44 mouse cellular contexts compared by ENCODE assay signal in genomic region chr9:14721610-14722009, GRCm38 (mm10). TPM values are rescaled to one million over a fixed set of nuclear protein-coding genes. Genes with fewer than 3 reads are reported as not detected.
"Had no signal": no experiment of that assay in that cellular context is flagged by ENCODE, and none has a peak within 500 bp of the region (broad histone marks: within the 10 kb centered on the region; RNA-seq: fewer than 3 reads in every experiment).

No protein-coding gene starts in this region.

- H3K27me3 ChIP-seq: limb, embryonic 12.5 days; limb, embryonic 13.5 days; limb, embryonic 15.5 days; liver, embryonic 13.5 days; liver, embryonic 15.5 days; lung, embryonic 15.5 days; midbrain, embryonic 15.5 days; neural tube, embryonic 12.5 days had no signal

- H3K36me3 ChIP-seq: limb, embryonic 12.5 days; limb, embryonic 13.5 days; limb, embryonic 15.5 days; liver, embryonic 12.5 days; liver, embryonic 13.5 days; liver, embryonic 15.5 days; lung, embryonic 15.5 days; midbrain, embryonic 10.5 days; midbrain, embryonic 12.5 days; midbrain, embryonic 13.5 days; midbrain, embryonic 15.5 days; neural tube, embryonic 12.5 days had no signal

- H3K4me1 ChIP-seq: limb, embryonic 12.5 days; limb, embryonic 13.5 days; limb, embryonic 15.5 days; liver, embryonic 12.5 days; liver, embryonic 15.5 days; midbrain, embryonic 12.5 days; midbrain, embryonic 15.5 days; neural tube, embryonic 12.5 days had no signal

- H3K4me2 ChIP-seq: limb, embryonic 12.5 days; limb, embryonic 13.5 days; limb, embryonic 15.5 days; liver, embryonic 11.5 days; liver, embryonic 12.5 days; liver, embryonic 13.5 days; liver, embryonic 15.5 days; lung, embryonic 14.5 days; lung, embryonic 15.5 days; midbrain, embryonic 11.5 days; midbrain, embryonic 12.5 days; midbrain, embryonic 13.5 days; midbrain, embryonic 15.5 days; neural tube, embryonic 12.5 days had no signal

- H3K4me3 ChIP-seq: limb, embryonic 12.5 days; limb, embryonic 13.5 days; limb, embryonic 15.5 days; liver, embryonic 12.5 days; liver, embryonic 13.5 days; liver, embryonic 15.5 days; lung, embryonic 15.5 days; megakaryocyte, embryonic 14.5 days; midbrain, embryonic 10.5 days; midbrain, embryonic 12.5 days; midbrain, embryonic 13.5 days; midbrain, embryonic 15.5 days; myocyte; neural tube, embryonic 12.5 days had no signal

- ATAC-seq: liver, embryonic 12.5 days; liver, postnatal 0 days; lung, postnatal 0 days; midbrain, embryonic 13.5 days; midbrain, embryonic 15.5 days; midbrain, embryonic 16.5 days had no signal

- H3K9me3 ChIP-seq: limb, embryonic 12.5 days; limb, embryonic 13.5 days; limb, embryonic 15.5 days; liver, embryonic 12.5 days; liver, embryonic 13.5 days; liver, embryonic 15.5 days; lung, embryonic 15.5 days; megakaryocyte, embryonic 14.5 days; midbrain, embryonic 10.5 days; midbrain, embryonic 12.5 days; midbrain, embryonic 13.5 days; midbrain, embryonic 15.5 days; neural tube, embryonic 12.5 days had no signal

- DNase-seq: left cerebral cortex, postnatal 4 days; liver; liver, embryonic 13.5 days; liver, postnatal 0 days; lung, adult 18-20 months; lung, adult 2 months; lung, embryonic 14.5 days; lung, postnatal 10 days; lung, postnatal 14 days; lung, postnatal 36 days; lung, postnatal 4 days; midbrain, embryonic 14.5 days had no signal

- H3K27ac ChIP-seq: limb, embryonic 12.5 days; limb, embryonic 13.5 days; limb, embryonic 15.5 days; liver, embryonic 12.5 days; liver, embryonic 13.5 days; liver, embryonic 14.5 days; liver, embryonic 15.5 days; lung, embryonic 15.5 days; macrophage; midbrain, embryonic 10.5 days; midbrain, embryonic 12.5 days; midbrain, embryonic 13.5 days; midbrain, embryonic 15.5 days; neural tube, embryonic 12.5 days had no signal

- H3K9ac ChIP-seq: limb, embryonic 12.5 days; limb, embryonic 13.5 days; limb, embryonic 15.5 days; liver, embryonic 12.5 days; liver, embryonic 13.5 days; liver, embryonic 14.5 days; liver, embryonic 15.5 days; liver, postnatal 0 days; lung, embryonic 14.5 days; lung, embryonic 15.5 days; midbrain, embryonic 12.5 days; midbrain, embryonic 13.5 days; midbrain, embryonic 15.5 days; neural tube, embryonic 12.5 days had no signal

RNA-seq across cellular contexts. Expression of gene Piwil4, which starts 18.9 kb away (rescaled TPM):
- total RNA-seq: left cerebral cortex, postnatal 14 days; left cerebral cortex, postnatal 25 days; left cerebral cortex, postnatal 36 days; liver, adult 2 months; megakaryocyte progenitor cell, adult 5-6 weeks; megakaryocyte, adult 5-6 weeks; megakaryocyte-erythroid progenitor cell, adult 5-6 weeks; monocyte, adult 5-6 weeks had no signal
- polyA plus RNA-seq: limb, embryonic 12.5 days; limb, embryonic 13.5 days; liver, adult 2 months; lung, embryonic 14.5 days had no signal

RNA-seq across cellular contexts. Expression of gene 1700012B09Rik, which starts 49.2 kb away (rescaled TPM):
- total RNA-seq: left cerebral cortex, postnatal 10 days; left cerebral cortex, postnatal 25 days; left cerebral cortex, postnatal 36 days; liver, adult 2 months; megakaryocyte-erythroid progenitor cell, adult 5-6 weeks; monocyte, adult 5-6 weeks had no signal
- polyA plus RNA-seq: limb, embryonic 11.5 days; limb, embryonic 12.5 days; limb, embryonic 14.5 days; limb, embryonic 15.5 days; liver, adult 2 months; liver, embryonic 11.5 days; liver, embryonic 12.5 days; liver, embryonic 13.5 days; liver, embryonic 14.5 days; liver, embryonic 15.5 days; liver, embryonic 16.5 days; liver, postnatal 0 days; lung, embryonic 14.5 days; macrophage; midbrain, embryonic 11.5 days; neural tube, embryonic 11.5 days; neural tube, embryonic 12.5 days had no signal
